Mouse (Mus musculus) heart, adult 2 months (tissue): ENCODE results near the gene Mup20. TPM values are rescaled to one million over a fixed set of nuclear protein-coding genes. Genes with fewer than 3 reads are reported as not detected.
"Not testable (repeated sequence)": the region's sequence is repeated elsewhere in the genome, so short reads cannot be mapped to it uniquely, and the experiment has no call there.

Experiments
- DNase-seq, 2 experiments: peaks; one replicate each; pipeline ENCODE4 v3.0.0; 2021
- H3K27ac ChIP-seq: fragments of 200-600 bp; 2 replicates; pipeline ENCODE4 v1.8.1; 2022
- H3K27me3 ChIP-seq: fragments of 200-500 bp; 2 replicates; pipeline ENCODE4 v1.6.1; 2012; ENCODE audit warnings: mild to moderate bottlenecking, low read length, inconsistent platforms, mixed read lengths; ENCODE audit not compliant: control insufficient read depth, insufficient read depth
- H3K36me3 ChIP-seq: fragments of 200-500 bp; 2 replicates; pipeline ENCODE4 v1.6.1; 2012; ENCODE audit warnings: low read length, inconsistent platforms; ENCODE audit not compliant: control insufficient read depth, insufficient read depth
- H3K4me1 ChIP-seq: fragments of 200-500 bp; 2 replicates; pipeline ENCODE4 v1.6.1; 2011; ENCODE audit warnings: low read length; ENCODE audit not compliant: control insufficient read depth, insufficient read depth
- H3K4me3 ChIP-seq: fragments of 200-600 bp; 2 replicates; pipeline ENCODE4 v1.8.1; 2022
- H3K79me2 ChIP-seq: fragments of 200-500 bp; replicated peaks from 2 replicates; pipeline ENCODE4 v1.6.1; 2012; ENCODE audit warnings: mild to moderate bottlenecking, inconsistent platforms, low read length, moderate library complexity, mixed read lengths; ENCODE audit not compliant: control insufficient read depth, insufficient read depth
- H3K9ac ChIP-seq: fragments of 200-500 bp; 2 replicates; pipeline ENCODE4 v1.6.1; 2012; ENCODE audit warnings: low read depth, mild to moderate bottlenecking, control low read depth, inconsistent platforms, low read length, mixed read lengths
- CTCF ChIP-seq: fragments of 200-600 bp; IDR thresholded peaks from 2 replicates; pipeline ENCODE4 v1.8.1; 2022; ENCODE audit warnings: antibody characterized with exemption, mild to moderate bottlenecking, moderate library complexity
- EP300 ChIP-seq: fragments of 200-500 bp; IDR thresholded peaks from 2 replicates; pipeline ENCODE4 v1.6.1; 2011; ENCODE audit warnings: low read depth, low read length, control low read depth; ENCODE audit not compliant: insufficient read depth
- POLR2A ChIP-seq: fragments of 200-500 bp; IDR thresholded peaks from 2 replicates; pipeline ENCODE4 v1.6.1; 2011; ENCODE audit warnings: mild to moderate bottlenecking, low read depth, low read length, control low read depth; ENCODE audit not compliant: insufficient read depth
- WGBS: fragments of 180-500 bp; shearing (Covaris S2); methylation state at CpG from one replicate; pipeline ENCODE4 v1.1.7; 2018; 5-methylcytosine and 5-hydroxymethylcytosine counted together
- intact Hi-C: fragments of 180-260 bp; cut with DNase I; formaldehyde crosslinking; loops from one replicate; pipeline ENCODE4 v1.15.1; 2025
- long read RNA-seq: library from polyadenylated mRNA; stranded (forward); transcript quantifications from one replicate; pipeline ENCODE4 v2.0.0, GENCODE M21; 2021
- polyA plus RNA-seq: library from polyadenylated mRNA; depleted of rRNA; stranded (reverse); fragments of >200 nt; gene quantifications from 2 replicates; pipeline ENCODE4 v1.2.3, GENCODE M21; 2012; rRNA removed
- total RNA-seq, 2 experiments: library from RNA; stranded (reverse); gene quantifications; 2 replicates each; pipeline ENCODE4 v1.2.3; 2021

The Mup20 gene
- total RNA-seq (not detected), polyA plus RNA-seq (not detected in 2 replicates)
- long read RNA-seq = 0 reads

- H3K27ac ChIP-seq, H3K36me3 ChIP-seq, H3K4me3 ChIP-seq, H3K79me2 ChIP-seq, DNase-seq, H3K27me3 ChIP-seq, intact Hi-C loops, H3K9ac ChIP-seq, H3K4me1 ChIP-seq: not testable (repeated sequence)
- 59% methylated on average over 3 of the region's 3 CpGs for WGBS
Observed at GRCm38 (mm10) chr4:62054058-62054457, at the start of gene Mup20. Mup20 (minus strand) TSS chr4:62054158.

- H3K4me1 ChIP-seq, H3K36me3 ChIP-seq, DNase-seq, H3K79me2 ChIP-seq, H3K4me3 ChIP-seq, H3K27me3 ChIP-seq, intact Hi-C loops, H3K9ac ChIP-seq, H3K27ac ChIP-seq: not testable (repeated sequence)
- TF ChIP-seq CTCF = peak; percentile 70
- 79% methylated on average over 2 of the region's 2 CpGs for WGBS
Observed at GRCm38 (mm10) chr4:62103366-62103765, 49.4 kb upstream of the Mup20 start.

- Histone ChIP-seq H3K4me1 (no peaks in the 10 kb centered on the region), H3K36me3 (no peaks in the 10 kb centered on the region), H3K79me2 (no peaks in the 10 kb centered on the region), H3K9ac (no peak overlapping the region), H3K4me3 (no peak overlapping the region), H3K27ac (no peak overlapping the region), H3K27me3 (no peaks in the 10 kb centered on the region)
- TF ChIP-seq POLR2A (no peak), EP300 (no peak), CTCF (no peak)
- DNase-seq = no peak
- intact Hi-C loops = loop anchor here (5.0 kb wide), 1 partner anchor 69 kb away; no protein-coding TSS in a partner anchor
- WGBS = 71% methylated on average over 2 of the region's 2 CpGs
Observed at GRCm38 (mm10) chr4:62087953-62088352, 34.0 kb upstream of the Mup20 start.

- Histone ChIP-seq H3K9ac (no peak within 1 kb of the TSS), H3K4me1 (no peaks in the 10 kb centered on the region), H3K4me3 (no peak within 1 kb of the TSS), H3K27ac (no peak within 1 kb of the TSS), H3K79me2 (no peaks in the 10 kb centered on the region), H3K36me3 (no peaks in the 10 kb centered on the region), H3K27me3 (no peaks in the 10 kb centered on the region)
- 63% methylated on average over 2 of the region's 2 CpGs for WGBS
- no peak for DNase-seq
- no peak for TF ChIP-seq EP300
- TF ChIP-seq CTCF = no peak
- no peak for TF ChIP-seq POLR2A
- intact Hi-C loops = loop anchor here (5.0 kb wide), 1 partner anchor 70 kb away; no protein-coding TSS in a partner anchor
Observed at GRCm38 (mm10) chr4:62087241-62087640, 33.3 kb upstream of the Mup20 start, which contains the start of gene Mup3. Mup3 (minus strand) TSS chr4:62087342.

GRCm38 (mm10) chr4:62082755-62083154 is 28.8 kb upstream of the Mup20 start:
- H3K79me2 ChIP-seq = no peaks in the 10 kb centered on the region
- no peak for DNase-seq
- no peaks in the 10 kb centered on the region for H3K27me3 ChIP-seq
- H3K36me3 ChIP-seq = no peaks in the 10 kb centered on the region
- H3K9ac ChIP-seq = no peak overlapping the region
- no peak overlapping the region for H3K27ac ChIP-seq
- H3K4me1 ChIP-seq = no peaks in the 10 kb centered on the region
- H3K4me3 ChIP-seq = no peak overlapping the region
- intact Hi-C loops = no loop called here
- TF ChIP-seq EP300 (no peak), CTCF (no peak), POLR2A (no peak)

- intact Hi-C loops = no loop called here
- WGBS = 54% methylated on average over 3 of the region's 3 CpGs
Observed at GRCm38 (mm10) chr4:62075126-62075525, 21.2 kb upstream of the Mup20 start.

GRCm38 (mm10) chr4:62054780-62055179 is 822 bp upstream of the Mup20 start:
- H3K36me3 ChIP-seq, H3K4me1 ChIP-seq, H3K4me3 ChIP-seq, H3K27ac ChIP-seq, H3K79me2 ChIP-seq, H3K9ac ChIP-seq, DNase-seq, intact Hi-C loops, H3K27me3 ChIP-seq: not testable (repeated sequence)
- 60% methylated on average over 2 of the region's 2 CpGs for WGBS

More at GRCm38 (mm10) chr4:62075126-62075525, 21.2 kb upstream of the Mup20 start:
- no peak overlapping the region for H3K4me3 ChIP-seq
- H3K27me3 ChIP-seq = no peaks in the 10 kb centered on the region
- H3K36me3 ChIP-seq = no peaks in the 10 kb centered on the region
- no peak overlapping the region for H3K27ac ChIP-seq
- no peak for TF ChIP-seq EP300
- TF ChIP-seq CTCF = no peak
- TF ChIP-seq POLR2A = no peak
- no peak for DNase-seq
- no peaks in the 10 kb centered on the region for H3K4me1 ChIP-seq
- no peak overlapping the region for H3K9ac ChIP-seq
- H3K79me2 ChIP-seq = no peaks in the 10 kb centered on the region
